Mouse (Mus musculus) hindbrain, embryonic 15.5 days (tissue): ENCODE results near the gene Celsr2. TPM values are rescaled to one million over a fixed set of nuclear protein-coding genes. Genes with fewer than 3 reads are reported as not detected.

Source experiments
- ATAC-seq: fragments of 200-750 bp; cut with Nextera tagmentation; 2 replicates; pipeline ENCODE4 v1.8.0; 2017; ENCODE audit warnings: low read depth, moderate number of reproducible peaks, moderate TSS enrichment; ENCODE audit not compliant: low FRiP score
- H3K27ac ChIP-seq: fragments of 300-500 bp; sonication (generic); replicated peaks from 2 replicates; pipeline ENCODE4 v1.5.1; 2015; ENCODE audit warnings: mild to moderate bottlenecking, inconsistent platforms
- H3K27me3 ChIP-seq: fragments of 300-500 bp; sonication (generic); 2 replicates; pipeline ENCODE4 v1.6.1; 2015; ENCODE audit warnings: control low read depth, inconsistent platforms
- H3K36me3 ChIP-seq: fragments of 300-500 bp; sonication (generic); 2 replicates; pipeline ENCODE4 v1.6.1; 2015; ENCODE audit warnings: control low read depth, inconsistent platforms
- H3K4me1 ChIP-seq: fragments of 300-500 bp; sonication (generic); replicated peaks from 2 replicates; pipeline ENCODE4 v1.6.1; 2015; ENCODE audit warnings: control low read depth, inconsistent platforms
- H3K4me2 ChIP-seq: fragments of 300-500 bp; sonication (generic); 2 replicates; pipeline ENCODE4 v1.6.1; 2015; ENCODE audit warnings: moderate library complexity, mild to moderate bottlenecking, inconsistent platforms
- H3K4me3 ChIP-seq: fragments of 300-500 bp; sonication (generic); 2 replicates; pipeline ENCODE4 v1.5.1; 2015; ENCODE audit warnings: mild to moderate bottlenecking, inconsistent platforms
- H3K9ac ChIP-seq: fragments of 300-500 bp; sonication (generic); 2 replicates; pipeline ENCODE4 v1.6.1; 2015; ENCODE audit warnings: inconsistent platforms
- H3K9me3 ChIP-seq: fragments of 300-500 bp; sonication (generic); 2 replicates; pipeline ENCODE4 v1.6.1; 2016; ENCODE audit warnings: control low read depth, inconsistent platforms
- WGBS: fragments of 180-500 bp; shearing (Covaris S2); methylation state at CpG from one replicate; pipeline ENCODE4 v1.1.7; 2015; 5-methylcytosine and 5-hydroxymethylcytosine counted together
- polyA plus RNA-seq: library from polyadenylated mRNA; unstranded; fragments of >200 nt; fragmentation: Nextera tagmentation; extraction: Ambion mirVana; gene quantifications from 2 replicates; pipeline ENCODE4 v1.2.1, GENCODE M21; 2015

Celsr2 gene
- polyA plus RNA-seq = 43.1 and 44.9 TPM in 2 replicates

GRCm38 (mm10) chr3:108414857-108415830 is at the start of gene Celsr2:
Gene Celsr2 (minus strand): TSS chr3:108415552.
- ATAC-seq = peak; percentile 35
- Histone ChIP-seq H3K4me3 (peak within 1 kb of the TSS; percentile 92), H3K4me1 (peaks cover 54% of the 10 kb centered on the region), H3K27ac (peak within 1 kb of the TSS; percentile 95), H3K9me3 (no peaks in the 10 kb centered on the region), H3K36me3 (peaks cover 20% of the 10 kb centered on the region), H3K27me3 (no peaks in the 10 kb centered on the region), H3K4me2 (peak within 1 kb of the TSS; percentile 82), H3K9ac (peak within 1 kb of the TSS; percentile 99)
- WGBS = 3% methylated on average over 51 of the region's 67 CpGs

- H3K4me2 ChIP-seq = peak overlapping the region; percentile 8; the same call in 1 of the 2 replicates
- H3K4me3 ChIP-seq = no peak overlapping the region
- no peaks in the 10 kb centered on the region for H3K36me3 ChIP-seq
- 47% methylated on average over 10 of the region's 10 CpGs for WGBS
- no peaks in the 10 kb centered on the region for H3K27me3 ChIP-seq
- no peak overlapping the region for H3K27ac ChIP-seq
- no peak overlapping the region for H3K9ac ChIP-seq
- no peak for ATAC-seq
- no peaks in the 10 kb centered on the region for H3K9me3 ChIP-seq
- no peaks in the 10 kb centered on the region for H3K4me1 ChIP-seq
These were observed 43.5 kb upstream of the Celsr2 start for GRCm38 (mm10) chr3:108458866-108459265.

GRCm38 (mm10) chr3:108458380-108458779 is 43.0 kb upstream of the Celsr2 start:
- ATAC-seq = no peak
- no peak overlapping the region for H3K9ac ChIP-seq
- H3K4me1 ChIP-seq = no peaks in the 10 kb centered on the region
- WGBS = 66% methylated on average over 14 of the region's 14 CpGs
- no peaks in the 10 kb centered on the region for H3K9me3 ChIP-seq
- no peak overlapping the region for H3K27ac ChIP-seq
- H3K27me3 ChIP-seq = no peaks in the 10 kb centered on the region
- peak overlapping the region; percentile 8; the same call in 1 of the 2 replicates for H3K4me2 ChIP-seq
- H3K36me3 ChIP-seq = no peaks in the 10 kb centered on the region
- no peak overlapping the region for H3K4me3 ChIP-seq

- H3K4me1 ChIP-seq = no peaks in the 10 kb centered on the region
- H3K4me2 ChIP-seq = no peak overlapping the region
- H3K9me3 ChIP-seq = no peaks in the 10 kb centered on the region
- no peak overlapping the region for H3K4me3 ChIP-seq
- no peaks in the 10 kb centered on the region for H3K27me3 ChIP-seq
- WGBS = 76% methylated on average over 1 of the region's 1 CpGs
- no peak overlapping the region for H3K9ac ChIP-seq
- no peaks in the 10 kb centered on the region for H3K36me3 ChIP-seq
- H3K27ac ChIP-seq = no peak overlapping the region
- ATAC-seq = no peak
These were observed 38.8 kb upstream of the Celsr2 start for GRCm38 (mm10) chr3:108454172-108454571.

GRCm38 (mm10) chr3:108451969-108452368 is 36.6 kb upstream of the Celsr2 start:
- no peaks in the 10 kb centered on the region for H3K36me3 ChIP-seq
- H3K9me3 ChIP-seq = no peaks in the 10 kb centered on the region
- no peaks in the 10 kb centered on the region for H3K27me3 ChIP-seq
- 87% methylated on average over 2 of the region's 2 CpGs for WGBS
- H3K4me3 ChIP-seq = no peak overlapping the region
- H3K4me2 ChIP-seq = no peak overlapping the region
- no peaks in the 10 kb centered on the region for H3K4me1 ChIP-seq
- no peak overlapping the region for H3K27ac ChIP-seq
- no peak overlapping the region for H3K9ac ChIP-seq
- no peak for ATAC-seq

- 13% methylated on average over 6 of the region's 6 CpGs for WGBS
- peak; percentile 71 for ATAC-seq
- peaks cover 40% of the 10 kb centered on the region for H3K4me1 ChIP-seq
- H3K9ac ChIP-seq = peak overlapping the region; percentile 81
- H3K4me3 ChIP-seq = peak overlapping the region; percentile 79
- H3K27ac ChIP-seq = peak overlapping the region; percentile 91
- peak overlapping the region; percentile 85 for H3K4me2 ChIP-seq
- H3K27me3 ChIP-seq = no peaks in the 10 kb centered on the region
- no peaks in the 10 kb centered on the region for H3K36me3 ChIP-seq
- no peaks in the 10 kb centered on the region for H3K9me3 ChIP-seq
These were observed 30.0 kb upstream of the Celsr2 start for GRCm38 (mm10) chr3:108445366-108445705.

- peaks cover 42% of the 10 kb centered on the region for H3K4me1 ChIP-seq
- peak within 1 kb of the TSS; percentile 79 for H3K4me3 ChIP-seq
- H3K4me2 ChIP-seq = peak within 1 kb of the TSS; percentile 85
- H3K27me3 ChIP-seq = no peaks in the 10 kb centered on the region
- peak within 1 kb of the TSS; percentile 91 for H3K27ac ChIP-seq
- WGBS = under 1% methylated on average over 41 of the region's 41 CpGs
- ATAC-seq = peak; percentile 97
- H3K9me3 ChIP-seq = no peaks in the 10 kb centered on the region
- H3K9ac ChIP-seq = peak within 1 kb of the TSS; percentile 81
- H3K36me3 ChIP-seq = no peaks in the 10 kb centered on the region
These were observed 29.5 kb upstream of the Celsr2 start, which contains the start of gene Sars for GRCm38 (mm10) chr3:108444698-108445365. Gene Sars (minus strand): TSS chr3:108445209.

- peak overlapping the region; percentile 79 for H3K4me3 ChIP-seq
- peak overlapping the region; percentile 85 for H3K4me2 ChIP-seq
- ATAC-seq = no peak
- H3K4me1 ChIP-seq = peaks cover 42% of the 10 kb centered on the region
- peaks cover under 1% of the 10 kb centered on the region; the same call in 1 of the 2 replicates for H3K36me3 ChIP-seq
- no peaks in the 10 kb centered on the region for H3K9me3 ChIP-seq
- H3K27me3 ChIP-seq = no peaks in the 10 kb centered on the region
- WGBS = 21% methylated on average over 8 of the region's 8 CpGs
- H3K9ac ChIP-seq = peak overlapping the region; percentile 81
- H3K27ac ChIP-seq = peak overlapping the region; percentile 91
These were observed 28.7 kb upstream of the Celsr2 start for GRCm38 (mm10) chr3:108444029-108444428.

GRCm38 (mm10) chr3:108436380-108436714 is 21.0 kb upstream of the Celsr2 start:
- Histone ChIP-seq H3K4me2 (no peak overlapping the region), H3K9ac (no peak overlapping the region), H3K4me3 (no peak overlapping the region), H3K9me3 (no peaks in the 10 kb centered on the region), H3K4me1 (peaks cover 35% of the 10 kb centered on the region), H3K27me3 (no peaks in the 10 kb centered on the region), H3K27ac (no peak overlapping the region), H3K36me3 (peaks cover 35% of the 10 kb centered on the region)
- WGBS = 52% methylated on average over 7 of the region's 7 CpGs
- no peak for ATAC-seq

GRCm38 (mm10) chr3:108435701-108436379 is 20.5 kb upstream of the Celsr2 start:
- H3K27ac ChIP-seq = 0 out of 2 replicates have a peak overlapping the region, but pooled peaks have one; percentile 10
- ATAC-seq = no peak
- H3K9ac ChIP-seq = no peak overlapping the region
- H3K4me2 ChIP-seq = no peak overlapping the region
- H3K9me3 ChIP-seq = no peaks in the 10 kb centered on the region
- WGBS = 68% methylated on average over 17 of the region's 17 CpGs
- no peaks in the 10 kb centered on the region for H3K27me3 ChIP-seq
- peaks cover 33% of the 10 kb centered on the region for H3K4me1 ChIP-seq
- H3K36me3 ChIP-seq = peaks cover 40% of the 10 kb centered on the region
- no peak overlapping the region for H3K4me3 ChIP-seq

- 15% methylated on average over 19 of the region's 19 CpGs for WGBS
- Histone ChIP-seq H3K4me3 (no peak overlapping the region), H3K4me2 (0 out of 2 replicates have a peak overlapping the region, but pooled peaks have one; percentile 3), H3K4me1 (peaks cover 29% of the 10 kb centered on the region), H3K27me3 (no peaks in the 10 kb centered on the region), H3K9me3 (no peaks in the 10 kb centered on the region), H3K27ac (peak overlapping the region; percentile 81), H3K9ac (no peak overlapping the region), H3K36me3 (peaks cover 52% of the 10 kb centered on the region)
- ATAC-seq = no peak; the same call in 1 of the 2 replicates
These were observed 18.6 kb upstream of the Celsr2 start for GRCm38 (mm10) chr3:108433881-108434495.
